Mouse (Mus musculus): ENCODE measurements around the gene Ier2.

Ier2 gene

DNA sequence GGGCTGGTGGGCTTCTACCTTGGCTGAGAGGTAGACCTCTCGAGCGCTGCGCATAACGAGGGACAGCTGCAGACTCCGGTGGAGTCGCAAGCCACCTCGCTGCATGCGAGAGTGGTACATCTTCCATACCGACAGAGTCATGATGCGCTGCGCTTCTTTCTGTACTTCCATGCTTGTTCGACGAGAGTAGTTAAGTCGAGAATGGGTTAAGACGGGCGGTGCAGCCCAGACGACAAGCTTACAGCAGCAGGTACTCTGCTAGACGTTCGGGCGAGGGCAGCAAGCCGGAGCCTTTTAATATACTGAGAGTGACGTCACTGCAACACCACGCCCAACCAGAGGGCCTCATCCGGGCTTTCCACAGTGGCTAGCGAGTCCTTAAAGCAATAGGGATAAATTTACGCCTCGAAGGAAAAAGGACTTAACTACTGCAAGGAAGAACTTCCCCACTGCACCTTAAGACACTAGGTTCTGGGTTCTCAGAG is at the start of gene Ier2:
Gene Ier2 (minus strand): TSS at position 272 of the 485 bp plus-strand sequence.
- DNase-seq: peak; percentile 96 to 98

DNA sequence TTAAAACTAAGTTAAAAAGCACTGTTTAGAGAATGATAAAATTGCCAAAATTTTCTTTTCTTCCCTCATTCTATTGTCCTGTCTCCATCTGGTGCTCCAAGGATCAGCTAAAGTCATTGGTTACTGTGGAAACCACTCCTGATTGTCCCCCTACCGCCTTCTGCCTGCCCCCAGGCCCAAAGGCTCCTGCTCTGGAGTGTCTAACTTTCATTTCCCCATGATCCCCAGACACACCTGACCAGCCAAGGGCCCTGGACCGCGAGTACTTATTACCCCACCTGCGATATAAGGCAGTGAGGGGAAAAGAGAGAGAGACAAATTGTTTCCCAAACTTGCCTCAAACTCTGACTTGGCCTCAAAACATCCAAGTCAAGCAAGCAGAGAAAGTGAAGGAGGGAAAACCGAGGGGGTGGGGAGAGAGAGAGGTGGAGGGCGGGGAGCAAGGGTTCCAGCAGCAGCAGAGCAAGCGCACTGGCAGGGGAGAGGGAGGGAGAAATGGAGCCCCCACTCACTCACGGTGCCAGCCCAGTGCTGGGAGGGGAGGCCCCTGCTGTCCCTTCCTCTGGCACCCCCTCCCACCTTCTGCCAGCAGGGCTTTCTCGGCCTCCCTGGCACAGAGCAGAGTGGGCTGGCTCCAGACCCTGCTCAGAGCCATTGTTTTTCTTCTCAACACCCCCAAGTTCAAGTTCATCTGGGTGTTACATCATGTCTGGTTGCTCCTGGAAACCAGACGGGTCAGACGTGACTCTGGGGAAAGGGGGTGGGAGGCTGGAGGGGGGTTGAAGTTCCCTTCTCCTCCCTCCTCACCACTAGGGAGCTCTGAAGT is 49.5 kb upstream of the Ier2 start:
- DNase-seq: peak in 1 of 2 experiments; percentile 46

DNA sequence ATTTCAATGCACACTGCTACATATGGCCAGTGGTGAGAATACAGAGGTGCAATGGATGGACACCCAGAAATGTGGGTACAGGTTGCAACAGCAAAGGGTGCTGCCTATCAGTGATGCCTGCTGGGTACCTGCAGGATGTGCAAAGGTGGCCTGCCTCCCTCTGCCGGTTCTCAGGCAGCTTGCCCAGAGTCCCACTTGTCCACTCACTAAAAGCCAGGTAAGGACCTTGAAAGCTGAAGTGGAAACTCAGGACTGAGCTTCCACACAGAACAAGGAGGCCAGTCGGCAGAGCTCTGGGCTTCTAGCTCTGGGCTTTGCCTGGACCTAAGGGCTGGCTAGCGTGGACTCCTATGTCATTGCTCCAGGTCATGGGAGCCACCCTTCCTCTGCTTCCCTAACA is 48.7 kb upstream of the Ier2 start:
- no peak for DNase-seq

DNA sequence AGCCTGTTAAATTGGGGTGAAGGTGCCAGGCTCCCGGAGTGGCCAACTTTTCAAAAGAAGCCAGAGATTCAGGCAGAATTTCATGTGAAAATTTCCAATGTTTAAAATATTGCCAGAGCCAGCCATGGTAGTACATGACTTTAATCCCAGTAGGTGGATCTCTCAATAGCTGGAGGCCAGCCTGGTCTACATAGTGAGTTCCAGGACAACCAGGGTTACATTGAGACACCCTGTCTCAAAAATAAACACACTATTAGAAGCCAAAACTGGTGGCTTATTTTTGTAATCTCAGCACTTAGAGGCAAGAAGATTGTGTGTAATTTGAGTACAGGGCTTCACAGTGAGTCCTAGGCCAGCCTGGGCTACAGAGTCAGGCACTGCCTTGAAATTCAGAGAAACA is 47.3 kb upstream of the Ier2 start:
- DNase-seq: no peak

DNA sequence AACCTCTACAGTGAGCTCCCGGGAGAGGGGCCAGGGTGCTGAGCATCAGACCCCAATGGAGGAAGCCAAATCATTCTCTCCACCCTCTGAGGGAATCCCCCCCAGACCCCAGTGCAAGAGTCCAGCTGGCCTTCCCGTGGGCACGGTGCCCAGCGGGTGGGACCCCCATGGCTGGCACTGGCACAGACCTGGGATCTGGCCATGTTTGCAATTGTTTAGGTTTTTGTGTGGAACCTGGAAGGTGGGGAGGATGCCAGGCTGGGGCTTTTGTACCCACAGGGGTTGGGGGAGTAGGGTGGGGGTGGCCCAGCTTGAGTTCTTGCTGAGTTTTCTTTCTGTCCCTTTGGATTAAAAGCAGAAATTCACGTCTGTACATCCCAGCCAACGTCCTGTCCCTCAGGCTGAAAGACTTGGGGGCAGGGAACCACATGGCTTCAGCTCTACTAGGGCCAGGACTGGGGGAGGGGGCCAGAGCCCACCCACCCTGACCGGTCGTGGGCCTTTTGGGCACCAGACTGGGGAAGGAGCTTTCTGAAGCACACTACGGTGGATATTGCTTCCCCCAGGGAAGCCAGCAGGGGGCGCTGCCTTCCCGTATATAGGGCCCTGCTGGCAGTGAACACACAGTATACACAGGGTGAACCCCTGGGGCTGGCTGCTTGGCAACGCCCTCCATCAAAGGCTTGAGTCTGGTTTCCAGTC is 46.3 kb upstream of the Ier2 start:
- peak; percentile 84 to 90 for DNase-seq

DNA sequence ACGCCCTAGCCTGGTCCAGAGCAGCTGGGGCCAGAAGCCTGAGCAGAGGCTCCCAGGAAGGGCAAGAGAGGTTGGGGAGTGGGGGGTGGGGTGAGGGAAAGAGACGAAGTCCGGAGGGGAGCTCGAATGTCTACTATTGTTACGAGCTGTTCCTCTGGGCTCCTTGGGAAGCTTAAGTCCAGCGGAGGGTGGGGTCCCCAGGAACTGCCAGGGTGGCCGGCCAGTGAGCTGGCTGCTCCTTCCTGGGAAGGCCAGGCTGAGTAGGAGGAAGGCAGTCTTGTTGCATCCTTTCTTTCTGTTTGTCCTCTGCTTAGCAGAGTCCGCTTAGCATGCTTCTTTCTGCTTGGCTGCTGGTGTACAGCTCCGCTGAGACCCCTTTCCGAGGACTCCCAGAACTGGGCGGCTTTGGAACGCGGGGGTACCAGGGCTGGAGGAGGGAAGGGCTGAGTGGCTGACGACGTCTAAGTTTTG is 45.5 kb upstream of the Ier2 start:
- no peak for DNase-seq

DNA sequence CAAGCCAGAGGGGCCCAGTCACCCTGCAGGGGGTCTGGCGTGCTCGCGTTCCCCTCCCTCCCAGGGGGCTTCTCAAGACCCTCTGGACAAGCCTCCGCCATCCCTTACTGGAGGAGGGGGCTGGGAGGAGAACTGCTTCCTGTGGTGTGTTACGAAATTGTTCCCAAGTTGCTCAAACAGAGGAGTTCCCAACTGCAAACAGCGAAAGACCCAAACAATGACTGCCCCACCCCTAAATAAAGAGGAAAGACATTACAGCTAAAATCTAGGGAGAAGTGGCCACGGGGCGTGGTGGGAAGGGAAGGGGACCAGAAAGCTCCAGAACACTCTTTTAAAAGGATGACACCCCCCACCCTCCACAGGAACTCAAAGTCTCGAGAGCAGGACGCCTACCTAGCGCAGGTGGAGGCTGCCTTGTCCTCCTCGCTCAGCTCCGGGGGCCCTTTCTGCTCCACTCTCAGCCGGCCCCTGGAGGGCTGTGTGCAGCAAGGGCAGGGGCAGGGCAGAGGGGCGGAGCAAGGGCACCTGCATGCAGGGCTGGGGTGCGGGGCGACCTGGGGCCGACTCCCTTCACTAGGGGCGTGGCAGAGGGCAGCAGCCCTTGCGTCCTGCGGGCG is 44.7 kb upstream of the Ier2 start:
- peak; percentile 31 to 52 for DNase-seq

DNA sequence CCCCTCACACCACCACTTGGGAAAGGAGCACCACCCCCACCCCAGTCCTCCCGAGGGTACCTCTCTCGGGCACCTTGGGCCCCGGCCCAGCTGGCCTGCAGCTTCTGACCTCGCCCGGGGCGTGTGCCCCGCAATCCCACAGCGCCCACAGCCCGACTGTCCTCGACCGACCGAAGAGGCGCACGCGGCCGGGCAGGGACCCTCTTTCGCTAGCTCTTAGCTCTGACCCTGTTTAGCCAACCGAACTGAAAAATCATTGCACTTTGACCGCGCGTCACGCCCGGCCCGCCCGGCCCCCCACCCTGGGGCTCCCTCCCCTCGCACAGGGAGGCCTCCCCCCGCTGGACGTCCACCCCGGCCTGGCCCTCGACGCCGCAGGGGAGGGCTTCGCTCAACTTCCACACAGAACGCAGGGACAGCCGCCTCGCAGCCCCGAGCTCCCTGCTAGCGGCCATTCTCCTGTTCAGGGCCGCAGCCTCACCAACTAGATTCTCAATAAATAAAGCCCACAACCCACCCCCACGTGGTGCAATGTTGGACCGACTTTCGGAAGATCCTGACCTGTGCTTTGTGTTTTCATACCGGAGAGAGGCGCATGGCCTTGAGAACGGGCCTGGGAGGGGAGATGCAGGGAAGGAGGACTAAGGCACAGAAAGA is 44.1 kb upstream of the Ier2 start:
- DNase-seq: peak in 1 of 2 experiments; percentile 48

DNA sequence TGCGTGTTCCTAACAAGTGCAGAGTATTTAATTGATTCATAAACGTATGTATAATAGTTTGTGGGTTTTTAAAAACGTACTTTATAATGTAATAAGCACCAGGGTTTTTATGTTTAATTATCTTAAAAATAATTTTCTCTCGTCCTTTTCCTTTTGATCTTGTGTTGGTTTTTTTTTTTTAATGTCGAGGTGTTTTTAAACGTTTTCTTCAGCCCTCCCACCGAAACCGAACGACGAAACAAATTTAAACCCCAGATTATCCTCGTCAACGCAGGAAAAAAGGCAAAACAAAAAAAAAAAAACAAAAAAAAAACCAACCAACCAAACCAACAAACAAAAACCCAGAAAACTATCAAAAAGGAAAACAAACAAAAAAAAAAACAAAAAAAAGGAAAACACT is 43.3 kb upstream of the Ier2 start:
- no peak for DNase-seq

DNA sequence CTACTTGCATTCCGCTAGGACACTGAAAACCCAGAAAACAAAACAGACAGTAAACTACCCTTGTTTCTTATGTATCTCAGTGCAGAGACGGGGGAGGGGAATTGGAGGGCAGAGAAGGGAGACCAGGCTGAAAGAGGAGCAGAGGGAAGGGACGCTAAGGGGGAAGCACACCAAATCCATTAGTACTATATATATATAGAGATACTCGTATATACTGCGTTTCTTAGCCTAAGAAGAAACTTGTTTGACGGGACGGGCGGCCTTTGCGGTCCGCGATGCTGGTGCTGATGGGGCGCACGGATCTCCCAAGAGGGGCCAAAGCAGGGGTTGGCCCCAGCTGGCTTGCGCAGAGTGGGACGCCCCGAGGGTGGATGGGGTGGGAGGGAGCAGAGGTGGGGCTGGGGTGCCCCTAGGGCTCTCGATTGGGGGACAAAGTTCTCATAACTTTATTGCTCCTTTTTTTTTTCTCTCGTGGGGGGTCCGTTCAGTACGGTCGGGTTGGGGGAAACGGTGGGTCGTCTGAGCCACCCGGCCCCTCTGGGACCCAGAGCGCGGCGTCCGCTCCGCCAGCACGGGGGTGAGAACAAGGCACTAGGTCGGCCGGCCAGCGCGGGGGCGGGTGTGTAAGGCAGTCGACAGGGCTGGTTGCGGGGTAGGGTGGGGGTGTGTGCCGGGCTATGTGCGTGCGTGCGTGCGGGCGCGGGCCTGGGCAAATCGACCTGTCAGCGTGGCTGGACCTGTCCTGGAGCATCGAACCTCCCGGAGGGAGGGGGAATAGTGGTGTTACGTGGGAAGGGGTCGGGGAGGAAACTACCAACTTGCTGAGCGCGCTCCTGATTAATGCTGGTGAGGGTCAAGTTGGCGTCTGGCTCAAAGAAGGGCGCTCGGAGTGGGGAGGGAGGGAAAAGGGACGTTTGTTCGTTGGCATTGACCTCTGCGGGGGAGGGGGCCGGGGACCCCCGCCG is 42.5 kb upstream of the Ier2 start:
- peak in 1 of 2 experiments; percentile 47 for DNase-seq

DNA sequence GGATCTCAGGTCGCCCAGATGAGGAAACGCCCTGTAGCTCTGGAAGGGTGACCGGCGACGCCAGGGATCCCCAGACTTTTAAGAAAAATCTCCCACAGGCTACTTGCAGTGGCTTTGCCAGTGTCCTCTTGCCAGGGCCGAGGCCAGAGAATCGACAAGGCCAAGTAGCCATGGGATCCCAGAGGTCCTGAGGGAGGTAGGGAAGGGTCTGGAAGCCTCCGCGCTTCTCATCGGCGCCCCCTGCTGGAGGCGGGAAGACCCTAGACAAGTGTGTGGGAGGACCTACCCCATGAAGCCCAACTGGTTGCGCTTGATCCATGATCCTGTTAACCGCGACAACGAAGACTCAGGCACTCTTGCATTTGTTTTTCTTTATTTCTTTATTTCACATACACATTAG is 41.7 kb upstream of the Ier2 start:
- peak; percentile 69 to 92 for DNase-seq

DNA sequence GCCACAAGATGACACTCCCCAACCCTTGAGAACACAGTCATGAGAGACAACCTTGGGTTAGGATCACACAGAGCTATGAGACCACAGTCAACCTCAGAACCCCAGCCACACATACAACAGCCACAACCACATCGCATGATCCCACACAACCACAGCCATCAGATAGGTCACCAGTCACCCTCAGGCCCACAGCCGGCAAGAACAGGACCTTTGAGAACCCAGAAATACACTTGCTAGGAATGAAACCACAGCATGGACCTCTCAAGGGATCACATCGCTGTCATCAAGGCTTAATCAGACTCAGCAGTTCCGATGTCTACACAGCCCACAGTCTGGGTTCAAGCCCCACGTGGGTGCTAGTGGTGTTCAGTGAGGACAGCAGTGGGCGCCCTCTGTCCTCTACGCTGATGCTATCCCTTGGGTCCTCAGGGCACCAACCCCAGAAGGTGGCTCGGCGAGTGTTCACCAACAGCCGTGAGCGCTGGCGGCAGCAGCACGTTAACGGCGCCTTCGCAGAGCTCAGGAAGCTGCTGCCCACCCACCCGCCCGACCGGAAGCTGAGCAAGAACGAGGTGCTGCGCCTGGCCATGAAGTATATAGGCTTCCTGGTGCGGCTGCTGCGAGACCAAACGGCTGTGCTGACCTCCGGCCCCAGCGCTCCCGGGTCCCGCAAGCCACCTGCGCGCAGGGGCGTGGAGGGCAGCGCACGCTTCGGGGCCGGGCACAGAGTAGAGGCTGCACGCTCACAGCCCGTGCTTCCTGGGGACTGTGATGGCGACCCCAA is 41.0 kb upstream of the Ier2 start:
- DNase-seq: peak in 1 of 2 experiments; percentile 28

DNA sequence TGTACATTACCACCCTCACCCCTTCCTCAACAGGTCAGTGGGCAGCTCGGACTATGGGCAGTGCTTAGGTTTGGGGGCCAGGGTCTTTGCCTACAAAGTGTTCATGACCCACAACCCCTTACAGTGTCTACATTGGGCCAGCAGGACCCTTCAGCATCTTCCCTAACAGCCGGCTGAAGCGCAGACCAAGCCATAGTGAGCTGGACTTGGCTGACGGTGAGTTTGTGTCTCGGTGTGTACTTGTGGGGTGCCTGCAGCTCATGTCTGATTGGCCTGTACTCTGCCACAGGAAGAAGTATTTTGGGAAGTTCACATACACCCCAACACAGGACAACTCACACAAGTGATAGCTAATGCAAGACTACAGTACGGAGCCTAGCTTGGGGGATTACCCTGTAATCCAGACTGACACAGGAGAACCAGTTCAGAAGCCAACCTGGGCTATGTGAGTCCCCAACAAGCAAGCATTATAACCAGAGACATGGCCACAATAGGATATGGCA is 40.4 kb upstream of the Ier2 start:
- DNase-seq: no peak

DNA sequence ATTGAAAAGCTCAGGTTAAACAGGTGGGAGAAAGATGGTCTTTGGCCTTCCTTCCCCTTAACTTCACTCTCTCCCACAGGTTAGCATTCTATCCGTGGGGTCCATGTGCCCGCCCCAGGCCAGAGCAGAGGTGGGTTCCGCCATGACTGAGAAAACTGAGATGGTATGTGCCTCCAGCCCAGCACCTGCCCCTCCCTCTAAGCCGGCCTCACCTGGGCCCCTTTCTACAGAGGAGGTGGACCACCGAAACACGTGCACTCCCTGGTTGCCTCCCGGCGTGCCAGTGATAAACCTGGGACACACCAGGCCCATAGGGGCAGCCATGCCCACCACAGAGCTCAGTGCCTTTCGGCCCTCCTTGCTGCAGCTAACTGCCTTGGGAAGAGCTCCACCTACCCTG is 39.9 kb upstream of the Ier2 start:
- DNase-seq: no peak

DNA sequence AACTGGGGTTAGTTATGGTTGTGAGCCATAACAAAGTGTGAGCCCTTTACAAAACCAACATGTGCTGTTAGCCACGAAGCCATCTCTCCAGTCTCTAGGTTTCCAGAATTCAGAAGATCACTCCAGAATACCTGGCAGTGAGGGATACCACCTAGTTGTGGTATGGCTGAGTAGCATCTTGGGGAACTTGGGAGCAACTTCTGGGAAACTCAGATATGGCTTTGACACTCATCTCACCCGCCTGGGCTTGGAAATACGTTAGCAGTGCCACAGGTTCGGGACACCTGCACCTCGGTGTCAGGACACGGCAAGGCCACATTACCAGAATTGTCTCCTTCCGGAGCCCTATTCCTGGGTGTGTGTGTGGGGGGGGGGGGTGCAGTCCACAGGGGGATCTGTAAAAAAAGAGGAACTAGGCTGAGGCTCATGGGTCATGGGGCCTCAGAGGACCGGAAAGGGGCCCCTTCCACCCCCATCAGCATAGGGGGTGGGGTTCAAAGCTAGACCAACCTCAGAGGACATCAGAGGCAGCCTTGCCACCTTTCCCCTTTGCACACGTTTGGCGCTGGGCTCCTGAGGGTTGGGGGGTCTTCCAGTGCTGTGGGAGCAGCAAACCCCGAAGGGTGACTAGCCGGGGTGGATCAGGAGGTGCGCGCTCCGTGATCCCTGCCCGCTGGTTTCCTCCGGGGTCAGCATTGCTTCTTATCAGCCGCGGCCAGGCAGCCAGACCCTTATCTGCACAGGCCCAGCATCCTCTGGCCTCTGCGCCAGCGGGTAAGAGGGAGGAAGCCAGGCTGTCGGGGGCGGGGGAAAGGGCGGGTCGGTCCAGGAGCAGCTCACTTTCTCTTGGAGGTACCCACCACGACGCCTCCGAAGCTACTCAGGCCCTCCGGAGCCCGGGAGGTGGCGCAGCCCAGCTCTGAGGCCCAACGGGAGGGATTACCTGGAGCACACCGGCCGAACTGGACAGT is 38.6 kb upstream of the Ier2 start, which contains the start of gene Lyl1:
Gene Lyl1 (plus strand): TSS at position 517 of the 971 bp plus-strand sequence.
- peak; percentile 74 to 79 for DNase-seq

DNA sequence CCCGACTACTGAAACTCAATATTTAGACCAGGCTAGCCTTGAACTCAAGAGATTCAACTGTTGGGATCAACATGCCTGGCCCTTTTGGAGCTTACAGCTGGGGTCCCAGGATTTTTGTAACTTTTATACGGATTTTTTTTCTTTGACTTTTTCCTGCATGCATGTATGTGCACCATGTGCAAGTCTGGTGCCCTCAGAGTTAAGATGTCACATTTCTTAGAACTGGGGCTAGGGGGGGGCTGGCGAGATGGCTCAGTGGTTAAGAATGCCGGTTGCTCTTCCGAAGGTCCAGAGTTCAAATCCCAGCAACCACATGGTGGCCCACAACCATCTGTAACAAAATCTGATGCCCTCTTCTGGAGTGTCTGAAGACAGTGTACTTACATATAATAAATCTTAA is 37.9 kb upstream of the Ier2 start:
- DNase-seq: no peak

DNA sequence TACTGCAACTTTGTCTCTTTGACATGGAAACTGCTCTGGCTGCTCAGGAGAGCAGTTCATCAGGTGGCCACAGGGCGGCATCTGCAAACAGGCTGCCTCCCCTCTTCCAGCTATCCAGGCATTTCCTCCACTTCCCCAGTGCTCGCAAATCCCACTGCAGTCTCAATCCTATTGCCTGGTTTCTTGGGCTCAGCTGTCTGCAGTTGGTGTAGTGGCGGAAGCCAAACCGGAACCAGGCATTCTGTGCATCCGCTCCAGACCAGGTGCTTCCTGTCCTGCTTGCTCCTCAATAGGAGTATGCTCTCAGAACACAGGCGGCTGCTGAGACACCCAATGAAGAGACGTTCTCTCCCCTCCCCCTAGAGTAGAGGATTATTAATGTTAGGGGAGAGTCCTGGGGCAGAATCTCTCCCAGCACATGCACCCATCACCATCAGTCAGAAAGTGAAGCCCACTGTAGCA is 37.2 kb upstream of the Ier2 start:
- DNase-seq: peak; percentile 79 to 88

DNA sequence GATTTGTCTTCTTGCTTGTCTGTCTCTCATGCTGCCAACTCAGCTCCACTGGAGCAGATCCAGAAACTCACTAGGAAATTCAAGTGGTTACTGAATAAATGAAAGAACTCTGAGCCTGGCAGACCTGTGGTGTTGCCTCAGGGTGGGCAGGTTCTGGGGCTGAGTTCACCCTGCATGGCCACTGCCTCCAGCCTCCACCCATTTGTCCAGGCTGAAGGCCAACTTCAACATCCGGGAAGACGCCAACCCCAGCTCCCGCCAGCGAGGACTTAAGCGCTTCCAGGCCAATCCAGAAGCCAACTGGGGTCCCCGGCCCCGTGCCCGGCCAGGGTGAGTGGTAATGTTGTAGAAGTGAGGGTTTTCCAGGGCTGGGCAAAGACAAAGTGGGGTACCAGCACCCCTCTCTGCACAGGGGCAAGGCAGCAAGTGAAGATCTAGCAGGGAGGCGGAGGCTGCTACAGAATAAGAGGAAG is 36.3 kb upstream of the Ier2 start:
- DNase-seq: peak; percentile 82 to 83

DNA sequence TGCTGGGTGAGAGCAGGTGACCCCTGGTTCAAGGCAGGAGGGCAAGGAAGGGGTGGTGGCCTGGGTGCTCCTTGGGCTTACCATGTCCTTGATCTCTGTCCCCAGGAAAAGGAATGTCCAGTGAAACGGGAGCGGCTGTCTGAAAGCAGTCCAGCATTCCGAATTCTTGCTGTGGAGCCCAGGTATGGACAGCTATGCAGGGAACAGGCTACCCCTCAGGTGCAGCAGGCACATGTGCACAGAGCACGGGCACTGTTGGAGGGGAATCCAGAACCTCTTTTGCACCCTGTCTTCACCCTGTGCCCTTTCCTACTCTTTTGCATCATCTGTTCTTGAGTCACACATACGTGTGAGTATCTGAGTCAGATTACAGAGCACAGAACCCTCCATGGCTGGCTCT is 35.6 kb upstream of the Ier2 start:
- no peak for DNase-seq

All from kidney, postnatal 36 days (tissue).